Mouse (Mus musculus): ENCODE data around the gene Tcf15.

GRCm38 (mm10) chr2:152155414-152156208, 12.2 kb downstream of the Tcf15 start:
- TF ChIP-seq GATA1 (IDR thresholded peaks at IDR 0.05; ENCODE audit: low read length) (no peak), TAL1 (IDR thresholded peaks at IDR 0.05; ENCODE audit: low read length) (no peak)
